Mouse (Mus musculus) olfactory bulb, adult 2 months (tissue): ENCODE results near the gene Pdzd3. TPM values are rescaled to one million over a fixed set of nuclear protein-coding genes. Genes with fewer than 3 reads are reported as not detected.

ENCODE experiments used
- H3K27ac ChIP-seq: fragments of 200-500 bp; 2 replicates; pipeline ENCODE4 v1.5.1; 2012; ENCODE audit warnings: low read depth, low read length; ENCODE audit not compliant: insufficient read depth
- H3K4me1 ChIP-seq: fragments of 200-500 bp; 2 replicates; pipeline ENCODE4 v1.6.1; 2012; ENCODE audit warnings: low read length; ENCODE audit not compliant: control insufficient read depth, insufficient read depth
- H3K4me3 ChIP-seq: fragments of 200-500 bp; 2 replicates; pipeline ENCODE4 v1.5.1; 2012; ENCODE audit warnings: mild to moderate bottlenecking, low read depth, low read length, moderate library complexity; ENCODE audit not compliant: insufficient read depth
- CTCF ChIP-seq: fragments of 200-500 bp; IDR thresholded peaks from 2 replicates; pipeline ENCODE4 v1.5.1; 2012; ENCODE audit warnings: low read depth, mild to moderate bottlenecking, low read length, moderate library complexity; ENCODE audit not compliant: insufficient read depth
- POLR2A ChIP-seq: fragments of 200-500 bp; IDR thresholded peaks from 2 replicates; pipeline ENCODE4 v1.6.1; 2012; ENCODE audit warnings: mild to moderate bottlenecking, low read depth, low read length, moderate library complexity; ENCODE audit not compliant: insufficient read depth
- WGBS: fragments of 180-500 bp; shearing (Covaris S2); methylation state at CpG from one replicate; pipeline ENCODE4 v1.1.7; 2018; 5-methylcytosine and 5-hydroxymethylcytosine counted together
- polyA plus RNA-seq: library from polyadenylated mRNA; stranded (reverse); fragments of >200 nt; gene quantifications from 2 replicates; pipeline ENCODE4 v1.2.4, GENCODE M21; 2012; ENCODE audit warnings: low replicate concordance; ENCODE audit not compliant: missing spikeins, insufficient read depth, insufficient read length

Pdzd3 gene
- polyA plus RNA-seq, 1 experiment = not detected

DNA sequence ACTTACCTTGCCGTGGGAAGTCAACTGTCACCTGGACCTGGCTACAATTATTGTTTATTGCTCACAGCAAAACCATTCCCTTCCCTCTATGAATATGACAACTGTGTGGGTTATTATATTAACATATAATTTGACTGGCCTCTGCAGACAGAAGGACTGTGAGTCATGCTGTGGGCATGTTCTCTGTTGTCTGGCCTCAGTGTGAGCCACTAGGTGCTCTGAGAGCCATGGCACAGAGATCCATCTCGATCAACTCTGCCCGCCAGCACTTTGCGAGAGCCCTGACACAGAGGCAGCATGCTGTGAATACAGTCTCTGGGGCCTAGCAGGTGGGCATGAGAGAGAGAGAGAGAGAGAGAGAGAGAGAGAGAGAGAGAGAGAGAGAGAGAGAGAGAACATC, 18.7 kb upstream of the Pdzd3 start:
- H3K27ac ChIP-seq = no peak overlapping the region
- 88% methylated on average over 4 of the region's 4 CpGs for WGBS
- peaks cover 17% of the 10 kb centered on the region for H3K4me1 ChIP-seq
- TF ChIP-seq POLR2A = no peak
- H3K4me3 ChIP-seq = no peak overlapping the region

DNA sequence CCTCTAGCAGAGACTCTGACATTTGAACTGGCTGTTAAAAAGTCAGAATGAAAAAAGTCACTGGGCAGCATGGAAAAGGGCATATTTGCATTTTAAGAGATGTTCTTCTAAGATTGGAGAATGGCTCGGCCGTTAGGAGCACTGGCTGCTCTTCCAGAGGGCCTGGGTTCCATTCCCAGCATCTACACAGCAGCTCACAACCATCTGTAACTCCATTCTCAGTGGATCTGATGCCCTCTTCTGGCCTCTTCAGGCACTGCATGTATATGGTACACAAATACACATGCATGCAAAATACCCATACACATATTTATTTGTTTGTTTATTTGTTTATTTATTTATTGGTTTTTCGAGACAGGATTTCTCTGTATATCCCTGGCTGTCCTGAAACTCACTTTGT, 17.8 kb upstream of the Pdzd3 start:
- Histone ChIP-seq H3K27ac (no peak overlapping the region), H3K4me1 (peaks cover 24% of the 10 kb centered on the region), H3K4me3 (no peak overlapping the region)
- no peak for TF ChIP-seq POLR2A
- no peak for TF ChIP-seq CTCF
- WGBS = 87% methylated on average over 3 of the region's 3 CpGs

GRCm38 (mm10) chr9:44268432-44268831, 17.2 kb upstream of the Pdzd3 start, which contains the start of gene Nlrx1:
Gene Nlrx1 (minus strand): TSS chr9:44268599.
- peaks cover 24% of the 10 kb centered on the region for H3K4me1 ChIP-seq
- no peak for TF ChIP-seq POLR2A
- no peak for TF ChIP-seq CTCF
- peak within 1 kb of the TSS; percentile 34 for H3K27ac ChIP-seq
- peak within 1 kb of the TSS; percentile 50 for H3K4me3 ChIP-seq
- 80% methylated on average over 6 of the region's 6 CpGs for WGBS

GRCm38 (mm10) chr9:44268027-44268360, 16.7 kb upstream of the Pdzd3 start:
- TF ChIP-seq POLR2A (peak; percentile 36; the same call in 1 of the 2 replicates), CTCF (peak; percentile 65; the same call in 1 of the 2 replicates)
- Histone ChIP-seq H3K4me1 (peaks cover 24% of the 10 kb centered on the region), H3K27ac (peak overlapping the region; percentile 34), H3K4me3 (peak overlapping the region; percentile 50)
- 4% methylated on average over 28 of the region's 28 CpGs for WGBS

DNA sequence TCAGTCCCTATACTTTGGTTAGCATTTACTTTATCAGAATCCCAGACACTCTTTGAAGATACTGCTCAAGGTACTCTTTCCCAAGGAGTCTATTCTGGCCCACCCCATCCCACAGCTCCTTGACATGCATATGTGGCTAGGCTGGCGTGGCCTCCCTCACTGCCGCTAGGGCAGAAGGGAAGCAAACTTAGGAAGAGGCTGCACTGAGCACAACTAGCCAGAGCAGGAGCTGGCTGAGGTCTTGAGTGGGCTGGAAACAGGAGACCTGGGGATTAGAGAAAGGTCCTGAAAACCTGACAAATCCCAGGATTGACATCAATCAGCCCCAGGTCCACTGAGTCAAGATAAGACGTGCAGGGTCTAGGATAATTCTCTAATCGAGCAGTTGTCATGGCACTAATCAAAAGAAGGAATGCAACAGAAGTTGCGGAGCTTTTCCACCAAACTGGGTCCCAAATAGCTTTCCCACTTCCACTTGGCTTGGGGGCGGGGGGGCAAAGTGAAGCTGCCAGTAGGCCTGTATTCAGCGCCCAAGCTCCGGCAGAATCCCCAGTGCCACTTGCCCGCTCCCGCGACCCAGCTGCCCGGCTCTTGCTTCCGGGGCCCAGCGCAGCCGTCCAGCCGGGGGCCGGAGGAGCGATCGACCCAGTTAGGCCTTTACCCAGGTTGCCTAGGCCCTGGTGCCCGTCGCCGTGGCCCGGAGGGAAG, 16.2 kb upstream of the Pdzd3 start:
- Histone ChIP-seq H3K4me1 (peaks cover 24% of the 10 kb centered on the region), H3K4me3 (peak overlapping the region; percentile 50), H3K27ac (peak overlapping the region; percentile 34)
- WGBS = 13% methylated on average over 23 of the region's 23 CpGs
- TF ChIP-seq POLR2A (no peak), CTCF (no peak)

DNA sequence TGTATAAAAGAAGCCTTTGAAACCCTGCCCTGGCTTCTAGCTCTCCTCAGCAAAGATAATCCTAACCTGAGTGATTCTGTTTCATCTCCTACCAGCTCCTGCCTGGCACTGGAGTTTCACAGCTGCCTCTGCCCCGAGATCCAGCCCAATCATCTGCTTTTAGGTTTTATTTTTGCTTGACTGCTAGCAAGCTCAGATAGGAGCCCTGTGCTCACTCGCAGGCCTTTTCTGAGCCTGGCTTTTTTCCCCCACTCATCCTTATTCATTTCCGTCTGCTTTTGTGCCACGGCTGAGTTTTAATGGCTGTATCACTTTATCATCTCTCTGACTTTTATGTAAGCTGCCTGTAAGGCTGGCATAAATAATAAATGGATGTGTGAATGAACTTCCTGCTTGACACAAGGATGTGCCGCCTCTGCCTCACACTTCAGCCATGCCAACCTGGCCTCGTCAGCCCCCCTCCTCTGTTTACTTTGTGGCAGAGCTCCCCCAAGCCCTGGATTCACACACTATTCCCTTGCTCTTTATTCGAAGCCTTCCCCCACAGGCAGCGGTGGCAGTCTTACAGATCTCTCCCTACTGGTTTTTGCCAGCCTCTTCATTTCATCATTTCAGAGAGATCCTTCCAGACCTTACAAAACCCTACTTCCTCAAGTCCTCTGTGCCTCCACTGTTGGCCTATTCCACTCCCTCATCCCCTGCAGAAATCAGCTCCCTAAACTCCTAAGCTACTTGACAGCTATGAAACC, 15.4 kb upstream of the Pdzd3 start:
- no peak overlapping the region for H3K4me3 ChIP-seq
- H3K27ac ChIP-seq = peak overlapping the region; percentile 34; the same call in 1 of the 2 replicates
- H3K4me1 ChIP-seq = peaks cover 24% of the 10 kb centered on the region
- TF ChIP-seq POLR2A (no peak), CTCF (no peak)
- 31% methylated on average over 8 of the region's 8 CpGs for WGBS

DNA sequence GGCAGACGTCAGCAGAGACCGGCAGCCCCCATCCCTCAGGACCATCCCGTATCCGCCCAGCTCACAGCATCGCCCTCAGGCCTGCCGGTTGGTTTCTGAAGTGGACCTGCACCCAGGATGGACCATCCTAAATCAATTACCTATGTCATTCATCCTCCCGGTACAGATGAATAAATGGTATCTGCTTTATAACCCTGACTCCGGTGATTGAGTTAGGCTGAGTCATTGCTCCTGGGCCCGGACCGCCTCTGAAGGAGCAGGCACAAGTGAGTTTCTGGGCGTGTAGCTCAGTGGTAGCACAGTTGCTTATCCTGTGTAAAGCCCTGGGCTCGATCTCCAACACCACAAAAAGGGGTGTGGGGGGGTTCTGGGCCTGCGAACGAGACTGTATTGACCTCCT, 10.1 kb upstream of the Pdzd3 start:
- H3K4me3 ChIP-seq = no peak overlapping the region

DNA sequence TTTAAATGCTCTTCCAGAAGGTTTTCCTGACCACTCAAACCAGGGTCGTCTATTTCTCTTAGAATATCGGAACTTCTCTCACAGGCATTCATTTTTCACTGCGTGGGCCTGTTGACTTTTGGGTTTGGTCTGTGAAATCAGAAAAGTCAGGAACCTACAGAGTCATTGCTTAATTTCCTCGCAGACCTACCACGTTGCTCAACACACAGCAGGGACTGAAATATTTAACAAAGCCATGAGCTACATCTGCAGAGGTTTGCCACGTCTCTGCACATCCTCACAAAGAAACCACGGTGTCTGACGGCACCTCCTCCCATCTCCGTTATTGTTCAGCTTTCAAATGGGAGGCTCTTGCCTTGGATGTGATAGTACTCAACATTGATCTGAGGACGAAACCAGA, 7.7 kb upstream of the Pdzd3 start:
- WGBS = 65% methylated on average over 10 of the region's 10 CpGs
- no peak for TF ChIP-seq CTCF
- TF ChIP-seq POLR2A = no peak

More for the DNA sequence above, 10.1 kb upstream of the Pdzd3 start:
- 87% methylated on average over 14 of the region's 14 CpGs for WGBS
- peaks cover 13% of the 10 kb centered on the region for H3K4me1 ChIP-seq
- no peak overlapping the region for H3K27ac ChIP-seq
- TF ChIP-seq CTCF (no peak), POLR2A (no peak)

DNA sequence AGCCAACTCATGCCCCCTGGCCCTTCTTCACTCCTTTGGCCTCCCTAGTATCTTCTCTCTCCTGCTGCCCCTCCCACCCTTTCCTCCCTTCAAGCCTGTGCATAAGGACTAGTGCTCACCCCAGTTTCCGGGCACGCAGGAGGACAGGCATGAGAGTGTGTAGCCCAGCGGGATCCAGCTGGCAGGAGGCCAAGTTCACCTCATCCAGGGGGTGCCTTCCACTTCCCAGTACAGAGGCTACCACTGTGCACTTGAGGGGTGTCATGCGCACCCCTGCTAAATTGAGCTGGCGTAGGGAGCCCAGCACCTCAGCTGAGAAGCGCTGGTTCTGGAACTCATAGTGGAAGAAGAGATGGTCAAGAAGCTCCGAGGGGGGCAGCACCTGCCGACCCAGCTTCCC, 4.9 kb upstream of the Pdzd3 start:
- WGBS = 77% methylated on average over 8 of the region's 8 CpGs
- TF ChIP-seq CTCF = no peak
- H3K4me1 ChIP-seq = peaks cover 35% of the 10 kb centered on the region
- no peak overlapping the region for H3K4me3 ChIP-seq
- no peak overlapping the region for H3K27ac ChIP-seq

More for the DNA sequence above, 7.7 kb upstream of the Pdzd3 start:
- Histone ChIP-seq H3K27ac (no peak overlapping the region), H3K4me1 (peaks cover 21% of the 10 kb centered on the region), H3K4me3 (no peak overlapping the region)
